Mouse (Mus musculus): ENCODE results near the gene Lrmda. TPM values are rescaled to one million over a fixed set of nuclear protein-coding genes. Genes with fewer than 3 reads are reported as not detected.

Lrmda gene
- polyA plus RNA-seq, 1 experiment from 2014 or later, result 0.23 TPM

GRCm38 (mm10) chr14:22114651-22115351 lies 95.3 kb downstream of the Lrmda start:
- no peaks in the 10 kb centered on the region for H3K36me3 ChIP-seq

GRCm38 (mm10) chr14:22118096-22118495 lies 98.6 kb downstream of the Lrmda start:
- Histone ChIP-seq H3K4me2 (replicated peaks) (no peak overlapping the region), H3K27me3 (peaks cover 28% of the 10 kb centered on the region), H3K27ac (no peak overlapping the region), H3K9ac (replicated peaks) (no peak overlapping the region), H3K4me1 (replicated peaks) (peaks cover 22% of the 10 kb centered on the region), H3K36me3 (no peaks in the 10 kb centered on the region), H3K4me3 (replicated peaks) (no peak overlapping the region), H3K9me3 (no peaks in the 10 kb centered on the region; the same call in 1 of the 2 replicates)
- ATAC-seq, result no peak
- WGBS, result 94% methylated on average over 6 of the region's 6 CpGs

More at GRCm38 (mm10) chr14:22114651-22115351, 95.3 kb downstream of the Lrmda start:
- H3K4me1 ChIP-seq (replicated peaks), result peaks cover 22% of the 10 kb centered on the region
- H3K27ac ChIP-seq, result no peak overlapping the region
- no peak overlapping the region for H3K4me3 ChIP-seq (replicated peaks)
- H3K27me3 ChIP-seq, result peaks cover 48% of the 10 kb centered on the region
- no peak overlapping the region for H3K9ac ChIP-seq (replicated peaks)
- 6% methylated on average over 18 of the region's 18 CpGs for WGBS
- ATAC-seq, result peak; percentile 45; the same call in 1 of the 2 replicates
- no peaks in the 10 kb centered on the region for H3K9me3 ChIP-seq
- H3K4me2 ChIP-seq (replicated peaks), result no peak overlapping the region

- ATAC-seq, result no peak
- Histone ChIP-seq H3K9ac (replicated peaks) (no peak overlapping the region), H3K4me1 (replicated peaks) (peaks cover 20% of the 10 kb centered on the region), H3K27ac (no peak overlapping the region), H3K36me3 (no peaks in the 10 kb centered on the region), H3K4me3 (replicated peaks) (no peak overlapping the region), H3K4me2 (replicated peaks) (no peak overlapping the region), H3K27me3 (peaks cover 29% of the 10 kb centered on the region), H3K9me3 (no peaks in the 10 kb centered on the region; the same call in 1 of the 2 replicates)
- WGBS, result 91% methylated on average over 4 of the region's 4 CpGs
These were observed 99.0 kb downstream of the Lrmda start for GRCm38 (mm10) chr14:22118512-22118911.

- no peak overlapping the region for H3K4me2 ChIP-seq (replicated peaks)
- no peak overlapping the region for H3K4me3 ChIP-seq (replicated peaks)
- H3K4me1 ChIP-seq (replicated peaks), result no peaks in the 10 kb centered on the region
- H3K9ac ChIP-seq (replicated peaks), result no peak overlapping the region
- H3K36me3 ChIP-seq, result no peaks in the 10 kb centered on the region
- H3K27me3 ChIP-seq, result 0 out of 2 replicates have a peak, but pooled peaks cover 13% of the 10 kb centered on the region
- no peak for ATAC-seq
- no peak overlapping the region for H3K27ac ChIP-seq
- no peaks in the 10 kb centered on the region for H3K9me3 ChIP-seq
- WGBS, result 90% methylated on average over 4 of the region's 4 CpGs
These were observed 106.8 kb downstream of the Lrmda start for GRCm38 (mm10) chr14:22126276-22126675.

- H3K36me3 ChIP-seq, result no peaks in the 10 kb centered on the region
- H3K4me1 ChIP-seq (replicated peaks), result no peaks in the 10 kb centered on the region
- no peak overlapping the region for H3K4me2 ChIP-seq (replicated peaks)
- 90% methylated on average over 6 of the region's 6 CpGs for WGBS
- H3K27me3 ChIP-seq, result 0 out of 2 replicates have a peak, but pooled peaks cover 13% of the 10 kb centered on the region
- H3K9ac ChIP-seq (replicated peaks), result no peak overlapping the region
- ATAC-seq, result no peak
- no peaks in the 10 kb centered on the region for H3K9me3 ChIP-seq
- no peak overlapping the region for H3K4me3 ChIP-seq (replicated peaks)
- no peak overlapping the region for H3K27ac ChIP-seq
These were observed 107.3 kb downstream of the Lrmda start for GRCm38 (mm10) chr14:22126859-22127258.

- Histone ChIP-seq H3K27me3 (0 out of 2 replicates have a peak, but pooled peaks cover 5% of the 10 kb centered on the region), H3K9me3 (peaks cover 4% of the 10 kb centered on the region; the same call in 1 of the 2 replicates), H3K36me3 (no peaks in the 10 kb centered on the region), H3K27ac (no peak overlapping the region), H3K4me2 (replicated peaks) (no peak overlapping the region), H3K4me3 (replicated peaks) (no peak overlapping the region), H3K9ac (replicated peaks) (no peak overlapping the region), H3K4me1 (replicated peaks) (no peaks in the 10 kb centered on the region)
- no peak for ATAC-seq
- WGBS, result 67% methylated on average over 7 of the region's 7 CpGs
These were observed 111.6 kb downstream of the Lrmda start for GRCm38 (mm10) chr14:22130950-22131585.

GRCm38 (mm10) chr14:22139281-22139680 lies 119.8 kb downstream of the Lrmda start:
- no peaks in the 10 kb centered on the region for H3K36me3 ChIP-seq
- H3K27ac ChIP-seq, result no peak overlapping the region
- H3K4me3 ChIP-seq (replicated peaks), result no peak overlapping the region
- 88% methylated on average over 1 of the region's 1 CpGs for WGBS
- no peak for ATAC-seq
- no peaks in the 10 kb centered on the region for H3K27me3 ChIP-seq
- H3K9ac ChIP-seq (replicated peaks), result no peak overlapping the region
- peaks cover 4% of the 10 kb centered on the region; the same call in 1 of the 2 replicates for H3K4me1 ChIP-seq (replicated peaks)
- no peak overlapping the region for H3K4me2 ChIP-seq (replicated peaks)
- peaks cover 4% of the 10 kb centered on the region; the same call in 1 of the 2 replicates for H3K9me3 ChIP-seq

GRCm38 (mm10) chr14:22144014-22144413 lies 124.5 kb downstream of the Lrmda start:
- Histone ChIP-seq H3K4me1 (replicated peaks) (peaks cover 8% of the 10 kb centered on the region; the same call in 1 of the 2 replicates), H3K4me2 (replicated peaks) (no peak overlapping the region), H3K27ac (no peak overlapping the region), H3K4me3 (replicated peaks) (no peak overlapping the region), H3K9ac (replicated peaks) (no peak overlapping the region), H3K36me3 (no peaks in the 10 kb centered on the region), H3K27me3 (no peaks in the 10 kb centered on the region), H3K9me3 (no peaks in the 10 kb centered on the region)
- WGBS, result 6% methylated on average over 3 of the region's 3 CpGs
- no peak for ATAC-seq

GRCm38 (mm10) chr14:22145863-22146262 lies 126.4 kb downstream of the Lrmda start:
- Histone ChIP-seq H3K4me3 (replicated peaks) (no peak overlapping the region), H3K4me1 (replicated peaks) (peaks cover 8% of the 10 kb centered on the region; the same call in 1 of the 2 replicates), H3K4me2 (replicated peaks) (no peak overlapping the region), H3K27me3 (peaks cover 5% of the 10 kb centered on the region; the same call in 1 of the 2 replicates), H3K9me3 (no peaks in the 10 kb centered on the region), H3K9ac (replicated peaks) (no peak overlapping the region), H3K27ac (no peak overlapping the region), H3K36me3 (no peaks in the 10 kb centered on the region)
- WGBS, result 67% methylated on average over 4 of the region's 4 CpGs
- ATAC-seq, result no peak

- Histone ChIP-seq H3K27ac (no peak overlapping the region), H3K4me1 (replicated peaks) (peaks cover 9% of the 10 kb centered on the region), H3K4me2 (replicated peaks) (no peak overlapping the region), H3K4me3 (replicated peaks) (no peak overlapping the region), H3K9me3 (no peaks in the 10 kb centered on the region), H3K27me3 (peaks cover 7% of the 10 kb centered on the region; the same call in 1 of the 2 replicates), H3K9ac (replicated peaks) (no peak overlapping the region), H3K36me3 (no peaks in the 10 kb centered on the region)
- WGBS, result 86% methylated on average over 12 of the region's 12 CpGs
- ATAC-seq, result no peak
These were observed 127.1 kb downstream of the Lrmda start for GRCm38 (mm10) chr14:22146508-22147044.

- H3K9ac ChIP-seq (replicated peaks), result no peak overlapping the region
- no peak for ATAC-seq
- WGBS, result 39% methylated on average over 4 of the region's 4 CpGs
- H3K4me2 ChIP-seq (replicated peaks), result no peak overlapping the region
- no peaks in the 10 kb centered on the region for H3K36me3 ChIP-seq
- H3K27me3 ChIP-seq, result peaks cover 12% of the 10 kb centered on the region; the same call in 1 of the 2 replicates
- H3K9me3 ChIP-seq, result no peaks in the 10 kb centered on the region
- H3K27ac ChIP-seq, result no peak overlapping the region
- peaks cover 18% of the 10 kb centered on the region for H3K4me1 ChIP-seq (replicated peaks)
- no peak overlapping the region for H3K4me3 ChIP-seq (replicated peaks)
These were observed 128.0 kb downstream of the Lrmda start for GRCm38 (mm10) chr14:22147341-22148024.
